Mouse (Mus musculus) forebrain, postnatal 0 days (tissue): ENCODE data around the gene Isyna1. TPM values are rescaled to one million over a fixed set of nuclear protein-coding genes. Genes with fewer than 3 reads are reported as not detected.
A peak's percentile ranks its signal among the peaks of the same experiment; 100 is the strongest.

ENCODE experiments used
- ATAC-seq: fragments of 200-750 bp; cut with Nextera tagmentation; 2 replicates; pipeline ENCODE4 v1.8.0; 2017; ENCODE audit warnings: mild to moderate bottlenecking, moderate library complexity
- DNase-seq: peaks from one replicate; pipeline ENCODE4 v3.0.0-alpha.2; 2015
- H3K27ac ChIP-seq: fragments of 300-500 bp; sonication (generic); 2 replicates; pipeline ENCODE4 v1.5.1; 2014; ENCODE audit warnings: low read depth, mild to moderate bottlenecking, antibody characterized with exemption, low read length, moderate library complexity, mixed read lengths
- H3K27me3 ChIP-seq: fragments of 300-500 bp; sonication (generic); 2 replicates; pipeline ENCODE4 v1.6.1; 2014; ENCODE audit warnings: mild to moderate bottlenecking, low read length, mixed read lengths; ENCODE audit not compliant: insufficient read depth
- H3K36me3 ChIP-seq: fragments of 300-500 bp; sonication (generic); 2 replicates; pipeline ENCODE4 v1.6.1; 2014; ENCODE audit warnings: mild to moderate bottlenecking, moderate library complexity; ENCODE audit not compliant: insufficient read depth
- H3K4me1 ChIP-seq: fragments of 300-500 bp; sonication (generic); 2 replicates; pipeline ENCODE4 v1.6.1; 2014; ENCODE audit warnings: antibody characterized with exemption; ENCODE audit not compliant: insufficient read depth
- H3K4me2 ChIP-seq: fragments of 300-500 bp; sonication (generic); 2 replicates; pipeline ENCODE4 v1.6.1; 2014; ENCODE audit warnings: low read depth, mild to moderate bottlenecking, moderate library complexity
- H3K4me3 ChIP-seq: fragments of 300-500 bp; sonication (generic); 2 replicates; pipeline ENCODE4 v1.5.1; 2014; ENCODE audit warnings: low read depth, low read length, mixed read lengths
- H3K9ac ChIP-seq: fragments of 300-500 bp; sonication (generic); 2 replicates; pipeline ENCODE4 v1.6.1; 2014; ENCODE audit warnings: mild to moderate bottlenecking
- H3K9me3 ChIP-seq: fragments of 300-500 bp; sonication (generic); 2 replicates; pipeline ENCODE4 v1.6.1; 2016; ENCODE audit warnings: low read length
- CTCF ChIP-seq: sonication (generic); IDR thresholded peaks from 2 replicates; pipeline ENCODE4 v1.5.1; 2016; ENCODE audit warnings: antibody characterized with exemption, control low read depth, low read depth
- WGBS: fragments of 180-500 bp; shearing (Covaris S2); extraction: QIAGEN DNeasy Blood & Tissue Kit; methylation state at CpG from one replicate; pipeline ENCODE4 v1.1.7; 2014; 5-methylcytosine and 5-hydroxymethylcytosine counted together
- polyA plus RNA-seq: library from polyadenylated mRNA; unstranded; fragments of >200 nt; fragmentation: Nextera tagmentation; extraction: Ambion mirVana; gene quantifications from 2 replicates; pipeline ENCODE4 v1.2.1, GENCODE M21; 2015
- total RNA-seq: library from RNA; depleted of rRNA; stranded (reverse); fragments of >200 nt; gene quantifications from 2 replicates; pipeline ENCODE4 v1.2.3, GENCODE M21; 2014

The Isyna1 gene
- total and polyA plus RNA-seq, 2 experiments from 2014 or later, result 106 to 136 TPM

DNA sequence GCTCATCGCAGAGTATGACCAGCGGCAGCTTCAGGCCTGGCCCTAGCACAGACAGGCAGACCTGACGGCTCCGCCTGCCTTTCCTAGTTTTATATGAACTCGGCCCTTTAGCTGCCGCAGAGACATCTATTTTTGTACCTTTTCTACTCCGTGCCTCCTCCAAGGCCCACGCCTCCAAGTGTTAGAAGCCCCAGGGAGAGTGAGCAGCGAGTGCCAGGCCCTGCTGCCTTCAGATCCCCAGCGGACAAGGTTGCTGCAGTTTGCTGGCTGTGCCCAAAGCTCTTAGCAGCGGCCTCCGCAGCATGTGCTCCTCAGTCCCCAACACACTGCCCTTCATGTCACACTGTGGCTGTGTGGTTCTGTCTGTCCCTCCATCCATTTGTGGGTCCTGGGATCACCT, 2.6 kb upstream of the Isyna1 start:
- Histone ChIP-seq H3K27me3 (no peaks in the 10 kb centered on the region), H3K9me3 (no peaks in the 10 kb centered on the region), H3K9ac (no peak overlapping the region), H3K4me1 (peaks cover 8% of the 10 kb centered on the region), H3K36me3 (peaks cover 25% of the 10 kb centered on the region), H3K4me3 (no peak overlapping the region), H3K4me2 (no peak overlapping the region), H3K27ac (no peak overlapping the region)
- DNase-seq, result no peak
- ATAC-seq, result no peak
- WGBS, result 87% methylated on average over 12 of the region's 12 CpGs
- no peak for TF ChIP-seq CTCF

DNA sequence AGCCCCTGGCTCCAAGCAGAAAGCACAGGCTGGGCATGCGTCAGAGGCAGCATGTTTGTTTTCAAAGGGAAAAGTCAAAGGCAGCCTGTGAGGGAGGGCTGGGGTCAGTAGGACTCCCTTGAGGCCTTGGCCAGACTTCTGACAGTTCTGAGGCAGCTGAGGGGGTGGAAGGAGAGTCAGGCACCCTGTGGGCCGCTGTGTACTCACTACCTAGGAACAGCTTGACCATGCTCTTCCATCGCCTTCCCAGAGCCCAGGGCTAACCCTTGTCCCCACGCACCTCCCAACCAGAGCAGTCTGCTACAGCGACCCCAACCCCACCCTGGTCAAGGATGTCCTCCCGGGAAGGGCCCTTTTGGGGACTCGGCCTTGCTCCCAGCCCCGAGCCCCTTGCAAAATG, 1.0 kb upstream of the Isyna1 start:
- no peak for ATAC-seq
- Histone ChIP-seq H3K36me3 (peaks cover 19% of the 10 kb centered on the region), H3K27ac (peak overlapping the region; percentile 54), H3K27me3 (no peaks in the 10 kb centered on the region), H3K4me3 (no peak overlapping the region), H3K9me3 (no peaks in the 10 kb centered on the region), H3K4me1 (peaks cover 13% of the 10 kb centered on the region), H3K9ac (no peak overlapping the region), H3K4me2 (no peak overlapping the region; the same call in 1 of the 2 replicates)
- no peak for TF ChIP-seq CTCF
- DNase-seq, result no peak
- WGBS, result 66% methylated on average over 8 of the region's 8 CpGs

DNA sequence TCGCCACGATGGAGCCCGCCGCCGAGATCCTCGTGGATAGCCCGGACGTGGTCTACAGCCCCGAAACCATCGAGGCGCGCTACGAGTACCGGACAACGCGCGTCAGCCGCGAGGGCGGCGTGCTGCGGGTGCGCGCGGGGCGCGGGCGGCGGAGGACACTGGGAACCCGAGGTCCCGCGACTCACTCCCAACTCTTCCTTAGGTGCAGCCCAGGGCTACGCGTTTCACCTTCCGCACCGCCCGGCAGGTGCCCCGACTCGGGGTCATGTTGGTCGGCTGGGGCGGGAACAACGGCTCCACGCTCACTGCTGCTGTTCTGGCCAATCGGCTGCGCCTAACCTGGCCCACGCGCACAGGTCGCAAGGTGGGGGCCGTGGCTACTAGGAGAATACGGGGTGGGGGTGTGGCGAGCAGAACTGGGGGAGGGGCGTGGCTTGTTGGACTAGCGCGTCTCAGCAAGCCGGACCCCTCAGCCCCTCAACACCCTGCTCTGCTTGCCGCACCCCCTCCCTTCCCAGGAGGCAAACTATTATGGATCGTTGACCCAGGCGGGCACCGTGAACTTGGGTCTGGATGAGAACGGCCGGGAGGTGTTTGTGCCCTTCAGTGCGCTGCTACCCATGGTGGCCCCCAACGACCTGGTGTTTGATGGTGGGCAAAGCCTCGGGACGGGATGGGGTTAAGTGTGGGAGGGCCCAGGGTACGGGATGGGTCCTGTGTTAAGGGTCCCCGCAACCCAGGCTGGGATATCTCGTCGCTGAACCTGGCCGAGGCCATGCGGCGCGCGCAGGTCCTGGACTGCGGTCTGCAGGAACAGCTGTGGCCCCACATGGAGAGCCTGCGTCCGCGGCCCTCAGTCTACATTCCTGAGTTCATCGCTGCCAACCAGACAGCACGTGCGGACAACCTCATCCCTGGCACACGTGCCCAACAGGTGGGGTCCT, 720 bp downstream of the Isyna1 start:
- DNase-seq (no peak), ATAC-seq (peak; percentile 21)
- peak overlapping the region; percentile 68 for H3K9ac ChIP-seq
- peaks cover 14% of the 10 kb centered on the region for H3K36me3 ChIP-seq
- peak overlapping the region; percentile 57 for H3K4me3 ChIP-seq
- H3K4me1 ChIP-seq, result peaks cover 19% of the 10 kb centered on the region
- H3K27ac ChIP-seq, result peak overlapping the region; percentile 73
- H3K27me3 ChIP-seq, result no peaks in the 10 kb centered on the region
- WGBS, result 13% methylated on average over 81 of the region's 82 CpGs
- no peak; the same call in 1 of the 2 replicates for TF ChIP-seq CTCF
- no peaks in the 10 kb centered on the region for H3K9me3 ChIP-seq
- H3K4me2 ChIP-seq, result peak overlapping the region; percentile 97

DNA sequence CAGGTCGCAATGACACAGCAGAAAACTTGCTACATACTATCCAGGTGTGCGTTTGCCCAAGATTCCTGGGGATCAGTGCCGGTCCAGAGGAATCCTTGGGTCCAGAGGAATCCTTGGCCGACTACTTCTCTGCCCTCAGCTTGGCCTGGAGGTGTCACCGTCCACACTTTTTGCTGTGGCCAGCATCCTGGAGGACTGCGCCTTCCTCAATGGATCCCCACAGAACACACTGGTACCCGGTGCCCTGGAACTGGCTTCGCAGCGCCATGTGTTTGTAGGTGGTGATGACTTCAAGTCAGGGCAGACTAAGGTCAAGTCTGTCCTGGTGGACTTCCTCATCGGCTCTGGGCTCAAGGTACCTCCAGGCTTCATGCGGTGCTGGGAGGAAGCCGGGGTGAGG, 1.6 kb downstream of the Isyna1 start:
- Histone ChIP-seq H3K9me3 (no peaks in the 10 kb centered on the region), H3K36me3 (peaks cover 9% of the 10 kb centered on the region), H3K4me2 (no peak overlapping the region), H3K27ac (no peak overlapping the region), H3K9ac (no peak overlapping the region), H3K4me3 (no peak overlapping the region), H3K4me1 (peaks cover 22% of the 10 kb centered on the region), H3K27me3 (no peaks in the 10 kb centered on the region)
- DNase-seq (no peak), ATAC-seq (no peak)
- 94% methylated on average over 12 of the region's 12 CpGs for WGBS
- no peak for TF ChIP-seq CTCF

DNA sequence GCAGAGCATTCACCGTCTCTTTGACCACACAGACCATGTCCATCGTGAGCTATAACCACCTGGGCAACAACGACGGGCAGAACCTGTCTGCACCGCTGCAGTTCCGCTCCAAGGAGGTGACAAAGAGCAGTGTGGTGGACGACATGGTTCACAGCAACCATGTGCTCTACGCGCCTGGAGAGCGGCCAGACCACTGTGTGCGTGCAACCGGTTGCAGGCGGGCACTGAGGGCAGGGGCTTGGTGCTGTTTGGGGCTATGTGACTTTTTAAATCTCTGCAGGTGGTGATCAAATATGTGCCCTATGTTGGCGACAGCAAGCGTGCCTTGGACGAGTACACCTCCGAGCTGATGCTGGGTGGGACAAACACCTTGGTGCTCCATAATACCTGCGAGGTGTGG, 2.0 kb downstream of the Isyna1 start:
- TF ChIP-seq CTCF, result no peak
- H3K4me2 ChIP-seq, result no peak overlapping the region
- DNase-seq (no peak), ATAC-seq (no peak)
- H3K9me3 ChIP-seq, result no peaks in the 10 kb centered on the region
- H3K4me1 ChIP-seq, result peaks cover 26% of the 10 kb centered on the region
- no peak overlapping the region for H3K9ac ChIP-seq
- no peak overlapping the region for H3K27ac ChIP-seq
- H3K27me3 ChIP-seq, result no peaks in the 10 kb centered on the region
- 93% methylated on average over 18 of the region's 18 CpGs for WGBS
- H3K36me3 ChIP-seq, result peaks cover 7% of the 10 kb centered on the region; the same call in 1 of the 2 replicates
- no peak overlapping the region for H3K4me3 ChIP-seq

DNA sequence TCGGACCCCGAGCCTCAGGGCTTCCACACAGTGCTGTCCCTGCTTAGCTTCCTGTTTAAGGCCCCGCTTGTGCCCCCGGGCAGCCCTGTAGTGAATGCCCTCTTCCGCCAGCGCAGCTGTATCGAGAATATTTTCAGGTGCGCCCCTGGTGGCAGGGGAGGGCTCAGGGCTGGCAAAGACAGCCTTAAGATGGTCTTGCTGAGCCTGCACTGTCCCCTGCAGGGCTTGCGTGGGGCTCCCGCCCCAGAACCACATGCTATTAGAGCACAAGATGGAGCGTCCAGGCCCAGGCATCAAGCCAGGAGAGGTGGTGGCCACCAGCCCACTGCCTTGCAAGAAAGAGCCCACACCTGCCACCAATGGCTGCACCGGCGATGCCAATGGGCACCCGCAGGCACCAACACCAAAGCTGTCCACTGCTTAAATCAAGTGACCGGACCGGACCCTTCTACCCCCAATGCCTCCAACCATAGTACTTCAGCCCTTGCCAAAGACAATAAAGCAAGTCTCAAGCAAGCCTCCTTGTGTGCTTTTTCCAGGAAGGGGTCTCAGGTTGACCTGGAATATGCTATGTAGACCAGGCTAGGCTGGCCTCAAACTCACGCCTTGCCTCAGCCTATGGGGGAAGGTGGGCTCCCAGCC, 2.7 kb downstream of the Isyna1 start:
- Histone ChIP-seq H3K27me3 (no peaks in the 10 kb centered on the region), H3K9me3 (no peaks in the 10 kb centered on the region), H3K27ac (no peak overlapping the region), H3K36me3 (peaks cover 6% of the 10 kb centered on the region; the same call in 1 of the 2 replicates), H3K4me1 (peaks cover 29% of the 10 kb centered on the region), H3K4me2 (peak overlapping the region; percentile 74; the same call in 1 of the 2 replicates), H3K4me3 (no peak overlapping the region; the same call in 1 of the 2 replicates), H3K9ac (0 out of 2 replicates have a peak overlapping the region, but pooled peaks have one; percentile 60)
- ATAC-seq, result no peak
- DNase-seq, result peak; percentile 25
- peak; percentile 49 for TF ChIP-seq CTCF
- 79% methylated on average over 17 of the region's 17 CpGs for WGBS
